Mouse (Mus musculus) frontal cortex, adult (tissue): ENCODE results near the gene Zbtb38.

ENCODE experiments used
- ATAC-seq: cut with Nextera tagmentation; 2 replicates; pipeline ENCODE4 v1.9.2; 2017; ENCODE audit warnings: mild to moderate bottlenecking, moderate library complexity, mixed read lengths; ENCODE audit not compliant: low TSS enrichment

Zbtb38 gene

DNA sequence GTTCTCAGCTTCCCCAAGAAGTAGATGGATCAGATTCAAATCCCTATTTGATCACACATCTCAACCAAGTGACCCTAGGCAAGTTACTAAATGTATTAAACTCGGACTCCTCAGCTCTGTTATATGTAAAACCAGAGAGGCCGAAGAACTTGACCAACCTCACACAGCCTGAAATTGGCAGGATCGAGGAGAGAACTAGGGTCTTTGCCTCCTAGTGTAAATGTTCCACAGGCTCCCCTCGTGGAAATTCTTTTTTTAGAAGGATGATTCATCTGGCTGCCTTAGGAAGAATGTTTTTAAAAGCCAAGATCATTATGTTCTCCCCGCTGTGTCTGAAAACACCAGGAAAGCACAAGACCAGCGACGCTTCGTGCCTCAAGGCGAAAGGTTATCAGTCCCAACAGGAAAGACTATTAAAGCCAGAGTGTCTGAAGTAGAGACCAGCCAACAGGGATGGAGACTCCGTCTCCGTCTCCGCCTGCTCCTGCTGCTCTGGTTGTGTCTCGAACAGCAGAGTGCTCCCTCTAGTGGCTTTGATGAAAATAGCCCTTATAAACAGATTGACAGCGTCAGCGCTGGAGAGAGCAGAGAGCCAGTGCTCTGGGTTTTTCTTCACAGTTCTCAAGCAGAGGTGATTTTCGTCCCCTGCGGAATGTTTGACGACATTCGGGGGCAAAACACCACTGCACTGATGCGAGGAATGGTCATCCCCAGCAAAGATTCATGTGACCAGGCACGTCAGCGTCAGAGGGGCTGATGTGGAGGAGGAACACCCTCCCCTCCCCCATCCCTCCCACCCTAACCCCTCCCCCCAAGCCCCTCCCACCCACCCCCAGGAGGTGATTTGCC lies 6.3 kb upstream of the Zbtb38 start:
- ATAC-seq = peak; percentile 96

DNA sequence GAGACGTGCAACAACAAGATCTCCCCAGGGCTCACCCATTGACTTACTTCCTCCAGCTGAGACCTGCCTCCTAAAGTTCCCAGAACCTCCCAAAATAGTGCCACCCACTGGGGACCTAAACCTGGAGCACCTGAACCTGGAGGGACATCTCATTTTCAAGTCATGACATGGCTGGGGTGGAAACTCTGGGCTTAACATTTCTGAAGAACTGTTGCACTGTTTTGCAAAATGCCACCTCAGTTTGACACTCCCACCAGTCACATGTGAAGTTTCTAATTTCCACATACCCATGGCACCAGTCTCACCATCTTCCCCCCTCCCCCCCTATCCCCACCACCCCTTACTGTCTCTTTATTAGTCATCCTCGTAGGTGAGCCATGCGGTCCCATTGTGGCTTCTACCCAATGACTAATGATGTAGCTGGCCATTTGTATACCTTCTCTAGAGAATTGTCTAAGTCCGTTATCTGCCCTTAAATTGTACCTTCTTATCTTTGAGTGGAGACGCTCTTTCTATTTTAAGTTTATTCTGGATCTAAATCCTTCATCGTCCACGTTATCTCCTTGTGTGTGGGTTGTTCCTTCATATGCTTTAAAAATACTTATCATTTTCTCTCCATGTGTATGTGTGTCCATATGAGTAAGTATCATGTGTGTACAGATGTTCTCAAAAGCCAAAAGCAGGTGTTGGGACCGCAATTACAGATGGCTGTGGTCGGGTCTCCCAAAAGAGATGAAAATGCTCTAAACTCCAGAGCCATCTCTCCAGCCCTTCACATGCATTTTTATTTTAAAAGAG lies 4.2 kb upstream of the Zbtb38 start:
- no peak for ATAC-seq

DNA sequence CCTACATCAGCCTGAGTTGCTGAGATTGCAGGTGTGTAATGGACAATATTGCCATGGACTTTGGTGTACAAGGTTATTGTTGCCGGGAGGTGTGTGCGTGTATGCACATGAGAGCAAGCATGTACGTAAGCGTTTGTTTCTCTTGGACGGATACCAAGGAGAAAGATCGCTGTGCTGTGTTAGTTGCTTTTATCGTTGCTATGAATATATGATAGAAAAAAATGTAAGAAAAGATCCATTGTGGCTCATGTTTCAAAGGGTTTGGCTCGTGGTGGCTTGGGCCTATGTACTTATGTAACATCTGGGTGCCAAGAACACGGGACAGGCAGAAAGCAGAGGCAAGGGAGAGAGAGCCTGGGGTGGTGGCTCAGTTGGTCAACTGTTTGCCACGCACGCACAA lies 3.1 kb upstream of the Zbtb38 start:
- no peak for ATAC-seq

DNA sequence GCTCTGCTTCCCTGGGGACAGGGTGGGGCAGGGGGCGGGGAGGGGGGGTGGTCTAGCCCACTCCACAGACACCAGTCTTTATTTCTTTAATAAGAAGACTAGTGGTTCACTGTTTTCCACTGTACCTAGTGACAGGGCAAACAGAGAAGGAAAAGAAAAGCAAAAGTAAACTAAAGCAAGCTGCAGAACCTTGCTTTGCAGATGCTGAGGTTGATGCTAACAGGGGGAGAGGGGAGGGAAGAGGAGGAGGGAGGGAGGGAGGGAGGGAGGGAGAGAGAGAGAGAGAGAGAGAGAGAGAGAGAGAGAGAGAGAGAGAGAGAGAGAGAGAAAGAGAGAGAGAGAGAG lies 2.0 kb upstream of the Zbtb38 start:
- ATAC-seq = no peak

DNA sequence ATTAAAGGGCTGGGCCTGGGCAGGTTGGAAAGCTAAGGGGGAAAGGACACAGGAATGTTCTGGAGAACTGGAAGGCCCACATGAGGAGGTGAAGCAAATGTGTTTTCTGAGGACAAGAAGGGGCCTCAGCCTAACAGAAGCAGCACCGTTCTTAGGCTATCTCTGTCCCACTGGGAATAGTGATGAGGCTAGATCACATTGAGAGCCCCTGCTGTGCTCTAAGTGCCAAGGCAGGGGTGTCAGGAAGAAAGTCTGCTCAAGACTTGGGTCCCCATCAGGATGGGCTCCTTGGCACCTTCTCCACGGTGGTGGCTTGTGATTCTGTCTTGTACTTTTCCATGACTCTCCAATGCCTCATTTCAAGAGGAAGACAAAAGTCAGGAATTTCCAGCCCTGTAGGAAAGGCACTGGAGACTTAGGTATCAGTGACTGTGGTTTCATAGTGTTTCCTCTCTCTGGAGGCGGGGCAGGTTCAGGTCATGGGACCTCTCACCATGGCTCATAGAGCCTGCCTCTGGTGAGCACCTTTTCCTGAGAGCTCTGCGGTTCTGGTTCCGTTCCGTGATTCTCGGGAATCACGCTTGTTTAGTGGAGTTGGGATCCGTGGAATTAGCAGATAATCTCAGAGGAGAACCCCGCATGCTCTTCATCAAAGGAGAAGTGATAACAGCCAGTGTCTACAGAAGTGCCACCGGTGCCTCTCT lies 1.4 kb upstream of the Zbtb38 start:
- ATAC-seq = no peak

DNA sequence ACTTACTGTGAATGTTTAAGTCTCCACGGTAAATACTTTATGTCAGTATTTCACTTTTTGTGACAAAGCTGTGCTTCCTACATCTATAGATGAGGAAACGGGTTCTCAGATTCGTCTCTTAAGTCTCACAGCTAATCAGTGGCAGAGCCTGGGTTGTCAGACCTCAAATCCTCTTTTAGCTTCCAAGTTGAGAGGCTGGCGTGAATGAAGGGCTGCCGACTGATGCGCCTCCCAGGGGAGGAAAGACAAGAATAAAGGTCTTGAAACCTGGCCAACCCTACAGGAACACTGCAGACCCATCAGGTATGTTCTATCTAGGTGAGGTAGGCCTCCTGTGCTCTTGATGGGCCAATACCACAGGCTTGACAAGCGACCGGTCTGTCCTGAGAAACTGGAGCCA lies 761 bp upstream of the Zbtb38 start:
- no peak for ATAC-seq

DNA sequence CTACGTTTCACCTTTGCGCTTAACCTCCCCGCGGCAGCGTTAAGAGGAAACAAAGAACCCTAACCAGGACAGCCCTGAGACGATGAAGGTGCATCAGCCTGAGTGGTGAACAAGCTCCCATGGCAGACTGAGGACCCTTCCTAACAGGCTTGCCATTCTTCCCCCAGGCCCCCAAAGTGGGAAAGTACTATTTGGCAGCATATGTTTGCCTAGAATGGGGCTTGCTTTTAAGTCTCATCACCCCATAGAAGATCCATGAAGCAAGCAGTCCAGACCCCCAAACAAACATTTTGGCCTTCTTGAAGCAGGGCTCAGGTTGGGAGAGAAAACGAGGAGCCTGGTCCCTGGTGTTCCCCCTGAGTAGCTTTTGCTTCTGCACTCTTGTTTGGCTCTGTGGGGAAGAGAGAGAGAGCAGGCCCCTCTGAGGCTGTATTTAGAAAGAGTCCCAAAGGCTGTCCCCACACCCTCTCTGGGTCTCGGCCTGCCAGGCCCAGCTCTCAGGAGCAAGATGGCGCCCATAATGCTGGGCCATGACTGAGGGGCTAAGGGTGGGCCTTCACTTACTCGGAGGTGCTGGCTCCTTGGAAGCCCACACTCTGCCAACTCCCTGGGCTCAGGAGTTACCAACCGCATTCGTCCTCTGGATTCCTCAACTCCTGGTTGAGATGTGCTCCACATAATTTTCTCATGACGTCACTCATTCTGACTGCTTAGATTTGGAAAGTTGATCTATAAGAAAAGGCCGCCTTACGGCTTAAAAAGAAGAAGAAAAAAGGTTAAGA lies 619 bp downstream of the Zbtb38 start:
- no peak for ATAC-seq

DNA sequence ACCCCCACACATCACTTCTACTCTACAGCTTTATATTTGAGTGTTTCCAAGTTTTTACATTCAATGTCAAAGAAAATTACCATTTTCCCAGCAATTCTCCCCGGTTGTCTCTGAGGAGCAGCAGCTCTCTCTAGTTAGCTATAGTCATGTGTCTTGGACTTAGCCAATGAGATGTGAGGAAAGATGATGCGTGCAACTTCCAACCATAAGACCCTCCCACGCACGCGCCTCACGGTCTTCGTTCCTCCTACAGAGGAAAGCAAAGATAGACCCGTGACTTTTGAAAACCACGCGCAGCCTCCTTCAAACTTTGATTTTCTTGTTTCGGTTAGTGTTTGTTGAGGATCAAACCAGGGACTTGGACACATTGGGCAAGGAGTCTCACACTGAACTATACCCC lies 2.0 kb downstream of the Zbtb38 start:
- ATAC-seq = no peak

DNA sequence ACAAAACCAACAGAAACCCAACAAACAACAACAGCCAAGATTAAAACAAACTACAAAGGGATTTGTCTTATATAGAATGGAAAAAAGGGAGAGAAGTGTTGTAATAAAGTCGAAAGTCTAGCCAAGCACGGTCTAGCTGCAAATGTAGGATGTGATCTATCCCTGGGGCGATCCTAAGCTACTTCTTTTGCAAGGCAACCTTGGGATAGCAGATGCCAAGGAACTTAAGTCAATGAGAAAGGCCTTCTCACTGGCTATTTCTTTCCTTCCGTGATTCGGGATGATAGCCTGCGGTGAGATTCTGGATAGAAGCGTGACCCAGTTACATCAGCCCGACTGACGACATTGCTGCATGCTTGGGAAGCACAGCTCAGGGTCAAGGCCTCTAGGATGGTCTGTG lies 6.1 kb downstream of the Zbtb38 start:
- no peak for ATAC-seq

DNA sequence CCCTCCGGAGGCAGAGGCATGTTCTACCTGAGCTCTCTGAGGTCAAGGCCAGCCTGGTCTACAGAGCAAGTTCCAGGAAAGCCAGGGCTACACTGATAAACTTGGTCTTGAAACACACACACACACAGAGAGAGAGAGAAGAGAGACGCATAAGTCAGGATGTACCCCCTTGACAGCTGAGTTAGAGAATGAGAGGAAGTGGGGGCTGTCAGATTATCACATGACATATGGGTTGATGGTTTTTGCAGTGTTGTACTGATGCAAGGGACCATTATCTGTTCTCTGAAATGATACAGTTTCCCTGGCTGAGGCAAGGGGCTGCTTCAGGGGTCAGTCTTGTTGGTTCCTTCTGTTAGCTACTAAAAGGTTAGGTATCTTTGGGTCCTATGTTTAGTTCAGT lies 7.7 kb downstream of the Zbtb38 start:
- no peak for ATAC-seq

DNA sequence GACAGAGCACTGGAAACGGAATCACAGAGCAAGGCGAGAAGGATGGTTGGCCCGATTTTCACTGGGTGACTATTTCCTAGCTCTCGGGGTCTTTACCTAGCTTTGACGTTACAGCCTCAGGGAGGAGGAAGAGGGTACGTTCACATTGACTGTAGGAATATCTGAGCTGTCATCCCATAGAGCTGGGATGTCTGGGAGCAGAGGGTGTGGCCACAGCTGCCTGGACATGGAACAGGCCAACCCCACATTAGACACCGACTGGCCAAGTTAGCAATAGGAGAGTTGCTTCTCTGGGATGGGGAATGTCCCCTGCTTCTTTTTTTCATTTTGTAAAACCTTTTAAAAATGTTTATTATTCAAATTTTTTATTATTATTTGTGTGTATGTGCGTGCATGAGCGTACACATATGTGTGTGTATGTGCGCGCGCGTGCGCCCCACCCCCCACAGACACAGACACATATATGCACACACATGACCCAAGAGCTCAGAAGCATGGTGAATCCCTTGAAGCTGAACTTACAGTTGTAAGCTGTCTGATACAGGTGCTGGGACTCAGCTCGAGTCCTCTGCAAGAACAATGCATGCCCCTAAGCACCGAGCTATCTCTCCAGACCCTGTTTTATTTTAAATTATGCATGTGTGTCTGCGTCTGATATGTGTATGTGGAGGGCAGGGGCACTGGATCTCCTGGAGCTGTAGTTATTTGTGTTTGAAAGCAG lies 11.1 kb downstream of the Zbtb38 start:
- ATAC-seq = no peak

DNA sequence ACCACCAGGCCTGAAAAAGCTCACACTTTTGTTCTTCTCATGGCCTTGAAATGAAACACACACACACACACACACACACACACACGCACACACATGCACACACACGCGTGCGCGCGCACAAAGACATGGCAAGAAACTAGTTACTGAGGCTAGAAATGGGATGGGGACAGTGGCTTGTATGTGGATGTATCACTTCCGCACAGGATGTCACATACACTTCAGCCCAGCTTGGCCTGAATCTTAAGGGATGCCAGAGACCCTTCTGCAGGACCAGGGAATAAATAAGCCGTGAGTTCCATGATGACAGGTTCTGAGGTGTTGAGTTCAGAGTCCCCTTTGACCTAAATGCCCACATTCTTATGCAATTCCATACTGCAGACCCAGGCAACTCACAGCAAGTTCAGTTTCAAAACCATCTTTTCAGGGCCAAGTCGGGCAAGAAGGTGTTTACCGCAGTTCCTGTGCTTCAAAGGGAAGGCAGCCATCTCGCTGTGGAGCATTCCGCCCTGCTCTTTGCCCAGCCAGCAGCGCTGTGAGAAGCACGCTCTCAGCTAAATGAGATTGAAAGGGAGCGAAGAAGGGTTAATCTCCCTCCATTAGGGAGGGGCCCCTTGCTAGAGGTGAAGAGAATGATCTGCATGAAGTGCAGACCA lies 11.8 kb downstream of the Zbtb38 start:
- no peak for ATAC-seq

DNA sequence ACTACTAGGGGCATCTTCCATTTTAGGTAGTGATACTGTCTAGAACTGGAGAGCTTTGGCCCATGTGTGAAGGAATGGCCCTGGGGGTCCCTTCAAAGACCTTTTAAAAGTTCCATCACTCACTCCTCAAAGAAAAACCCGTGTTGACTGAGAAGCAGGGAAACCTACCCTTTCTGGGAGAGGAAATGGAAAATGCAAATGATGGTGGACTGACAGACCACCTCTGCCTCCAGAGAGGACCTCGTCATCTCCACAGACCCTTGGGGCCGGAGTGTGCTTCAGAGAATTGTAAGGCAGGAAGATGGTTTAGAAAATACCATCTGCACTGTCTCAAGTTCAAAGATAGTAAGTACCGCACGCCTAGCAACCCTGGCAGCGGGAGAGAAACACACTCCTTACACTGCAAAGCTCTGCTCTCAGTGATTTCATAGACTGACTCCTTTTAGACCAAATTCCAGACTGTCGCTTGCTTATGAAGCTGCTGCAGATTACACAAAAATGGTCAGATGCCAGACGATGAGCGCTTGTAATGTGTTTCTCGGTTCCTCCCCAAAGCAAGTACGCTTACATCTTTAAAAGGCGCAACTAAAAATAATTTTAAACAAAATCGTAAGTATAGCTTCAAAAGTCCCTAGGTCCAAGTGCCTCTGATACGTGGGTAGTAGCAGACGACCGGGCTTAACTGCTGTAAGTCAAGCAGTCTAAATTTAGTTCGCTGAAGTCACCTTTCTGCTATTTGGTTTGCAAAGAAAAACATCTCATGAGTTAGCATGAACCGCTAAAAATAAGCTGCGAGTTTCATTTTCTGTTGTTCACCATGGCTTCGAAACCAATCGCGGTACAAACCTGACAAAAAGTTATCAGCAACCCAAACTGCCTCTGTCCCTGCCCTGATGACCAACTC lies 12.6 kb downstream of the Zbtb38 start:
- ATAC-seq = peak; percentile 95

DNA sequence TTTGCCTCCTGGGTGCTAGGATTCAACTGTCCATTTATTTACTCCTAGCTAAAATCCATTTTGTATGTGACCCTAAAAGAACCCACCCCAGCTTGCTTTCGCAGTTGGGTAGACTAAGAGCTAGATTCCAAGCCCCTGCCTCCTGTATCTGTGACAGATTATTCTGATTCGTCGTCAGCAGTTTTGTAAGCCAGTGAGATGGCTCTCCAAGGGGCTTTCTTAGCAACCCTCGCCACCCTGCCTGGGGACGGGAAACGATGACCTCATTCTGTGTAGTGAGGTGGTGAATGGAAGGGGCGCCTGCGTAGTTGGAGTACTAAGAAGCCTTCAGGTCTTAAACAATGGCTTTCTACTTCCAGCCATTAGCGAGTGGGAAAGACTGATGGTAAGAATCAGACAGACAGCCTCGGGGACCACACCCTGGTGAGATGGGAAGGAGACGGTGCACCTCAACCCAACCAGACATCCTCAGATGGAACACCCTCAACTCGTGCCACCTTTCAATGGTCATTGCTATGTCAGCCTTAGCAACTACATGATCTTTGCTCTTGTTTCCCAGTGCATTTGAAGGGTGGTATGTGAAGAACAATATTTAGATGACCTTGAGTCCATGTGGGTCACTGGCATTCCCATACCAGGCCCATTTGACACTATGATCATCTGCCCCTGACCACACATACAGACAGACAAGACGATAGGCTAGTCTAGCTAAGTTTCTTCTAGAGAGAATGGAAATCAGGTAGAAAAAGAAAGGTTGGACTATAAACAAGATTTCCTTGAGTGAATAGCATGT lies 13.9 kb downstream of the Zbtb38 start:
- ATAC-seq = no peak

DNA sequence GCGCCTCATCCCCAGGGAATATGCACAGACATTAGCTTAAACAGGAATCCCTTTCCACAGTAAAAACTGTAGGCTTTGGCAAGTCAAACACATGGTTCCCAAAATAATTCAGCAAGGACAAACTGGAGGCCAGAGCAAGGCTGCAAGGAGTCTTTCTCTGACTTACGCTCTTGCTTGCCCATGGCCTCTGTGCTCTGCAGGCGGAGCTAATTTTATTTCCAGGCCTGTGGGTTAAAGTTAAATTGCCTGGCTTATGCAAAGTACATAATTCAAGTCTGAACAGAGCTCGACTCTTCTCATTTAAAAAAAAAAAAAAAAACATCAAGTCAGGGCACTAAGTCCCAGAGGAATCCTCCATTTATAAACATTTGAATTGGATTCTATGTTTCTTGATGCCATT lies 16.7 kb downstream of the Zbtb38 start:
- no peak for ATAC-seq

DNA sequence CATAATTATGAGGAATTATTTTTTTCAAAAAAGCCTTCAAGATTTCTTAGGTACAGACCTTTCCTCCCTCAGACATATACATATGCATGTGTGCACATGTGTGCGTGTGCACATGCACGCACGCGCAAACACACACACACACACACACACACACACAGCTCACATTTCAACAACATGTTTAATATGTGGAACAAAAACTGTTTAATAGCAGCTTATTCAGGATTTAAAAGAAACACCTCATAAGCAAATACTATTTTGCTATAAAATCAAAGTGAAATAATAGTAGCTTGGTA lies 19.3 kb downstream of the Zbtb38 start:
- ATAC-seq = no peak

DNA sequence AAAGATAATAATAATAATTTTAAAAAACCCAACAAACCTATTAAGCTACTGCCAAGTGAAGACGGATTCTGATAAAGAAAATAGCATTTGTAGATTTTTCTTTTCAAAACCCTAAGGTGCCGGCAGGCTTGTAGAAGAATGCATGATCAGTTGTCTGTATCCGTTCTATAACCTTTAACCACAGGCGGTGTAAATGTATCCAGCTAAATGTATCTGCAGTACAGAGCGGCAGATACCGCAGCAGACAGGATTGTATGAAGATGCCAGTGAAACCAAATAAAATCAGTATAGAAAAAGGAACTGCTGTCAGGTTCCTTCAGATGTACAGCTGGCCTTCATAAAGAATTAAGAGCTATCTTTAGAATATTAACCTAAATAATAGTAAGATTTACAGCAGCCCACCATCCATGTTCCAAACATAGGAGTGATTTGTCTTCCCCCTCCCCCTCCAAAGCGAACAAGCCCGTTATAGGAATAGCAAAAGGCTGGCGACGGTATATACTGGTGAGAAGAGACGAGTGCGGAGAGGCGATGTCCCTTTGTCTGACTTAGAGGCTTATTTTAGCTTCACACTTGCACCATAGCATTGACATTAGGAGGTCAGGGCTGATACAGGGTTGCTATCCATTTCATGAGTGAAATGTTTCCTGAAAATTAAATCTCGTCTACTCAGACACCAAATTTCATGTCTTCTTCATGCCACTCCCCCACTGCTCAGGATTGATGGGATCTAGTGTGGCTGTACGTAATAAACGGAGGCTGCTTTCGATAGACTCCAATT lies 19.8 kb downstream of the Zbtb38 start:
- no peak for ATAC-seq

DNA sequence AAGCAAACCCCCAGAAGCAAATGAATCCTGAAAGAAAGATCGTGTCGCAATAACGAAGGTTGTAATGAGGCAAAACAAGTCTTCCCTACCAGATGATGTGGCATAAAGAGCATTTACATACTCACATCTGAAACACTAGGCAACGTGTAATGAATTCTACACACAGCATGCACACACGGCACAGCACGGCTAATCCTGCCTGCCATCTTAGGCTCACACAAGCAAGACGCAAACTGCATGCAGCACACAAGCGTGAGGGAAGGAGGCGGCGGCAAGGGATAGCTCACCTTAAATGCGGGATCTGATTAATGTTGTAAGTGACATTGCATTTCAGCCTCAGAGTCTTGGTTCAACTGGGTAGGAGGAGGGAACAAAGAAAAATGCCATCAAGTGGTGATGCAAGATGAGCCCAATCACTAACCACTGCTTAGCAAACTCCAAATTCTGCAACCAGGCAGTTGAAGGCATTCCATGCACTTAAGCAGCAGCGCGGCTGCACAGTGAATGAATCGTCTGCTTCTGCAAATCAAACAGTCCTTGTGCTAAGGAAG lies 20.6 kb downstream of the Zbtb38 start:
- ATAC-seq = peak; percentile 36
